Mouse (Mus musculus) myocyte (in vitro differentiated cells): ENCODE results near the gene Aox3. TPM values are rescaled to one million over a fixed set of nuclear protein-coding genes. Genes with fewer than 3 reads are reported as not detected.
A peak's percentile ranks its signal among the peaks of the same experiment; 100 is the strongest.

Experiments
- H3K27me3 ChIP-seq: one replicate; pipeline ENCODE4 v1.6.1; 2011; ENCODE audit not compliant: control insufficient read depth, insufficient read depth, insufficient read length
- H3K36me3 ChIP-seq: one replicate; pipeline ENCODE4 v1.6.1; 2011; ENCODE audit not compliant: control insufficient read depth, insufficient read depth
- H3K4me2 ChIP-seq: one replicate; pipeline ENCODE4 v1.6.1; 2011; ENCODE audit warnings: low read depth, control low read depth
- H3K4me3 ChIP-seq: one replicate; pipeline ENCODE4 v1.5.1; 2011; ENCODE audit warnings: mild to moderate bottlenecking, control low read depth, moderate library complexity
- H3K79me2 ChIP-seq: one replicate; pipeline ENCODE4 v1.6.1; 2011; ENCODE audit not compliant: control insufficient read depth, insufficient read depth
- H3ac ChIP-seq: one replicate; pipeline ENCODE4 v1.6.1; 2011; ENCODE audit not compliant: control insufficient read depth, insufficient read length
- CEBPB ChIP-seq: IDR thresholded peaks from 2 replicates; pipeline ENCODE4 v1.6.1; 2011; ENCODE audit warnings: mild to moderate bottlenecking, moderate library complexity; ENCODE audit not compliant: poor library complexity, insufficient read depth, severe bottlenecking
- E2F4 ChIP-seq: IDR thresholded peaks from one replicate; pipeline ENCODE4 v1.6.1; 2011; ENCODE audit warnings: mild to moderate bottlenecking, control low read depth, moderate library complexity; ENCODE audit not compliant: insufficient read depth
- MAX ChIP-seq: IDR thresholded peaks from one replicate; pipeline ENCODE4 v1.6.1; 2011; ENCODE audit warnings: low read depth, mild to moderate bottlenecking, control low read depth
- MYOD1 ChIP-seq, 3 experiments: IDR thresholded peaks; one replicate each; pipeline ENCODE4 v1.6.1; 2011; ENCODE audit warnings: control low read depth in 2 of 3, low read depth in 2 of 3, mild to moderate bottlenecking in 2 of 3, moderate library complexity in 1 of 3; ENCODE audit not compliant: insufficient read length in 2 of 3, control insufficient read depth in 1 of 3
- MYOG ChIP-seq, 3 experiments: IDR thresholded peaks; one replicate each; pipeline ENCODE4 v1.6.1; 2011; ENCODE audit warnings: control low read depth in 2 of 3, low read depth in 2 of 3, mild to moderate bottlenecking in 2 of 3; ENCODE audit not compliant: insufficient read length in 2 of 3, control insufficient read depth in 1 of 3, insufficient read depth in 1 of 3
- POLR2A ChIP-seq: IDR thresholded peaks from one replicate; pipeline ENCODE4 v1.6.1; 2011; ENCODE audit warnings: low read depth, mild to moderate bottlenecking, control low read depth, moderate library complexity; ENCODE audit not compliant: insufficient read length
- POLR2AphosphoS2 ChIP-seq: IDR thresholded peaks from one replicate; pipeline ENCODE4 v1.6.1; 2011; ENCODE audit warnings: low read depth, control low read depth; ENCODE audit not compliant: insufficient read length
- REST ChIP-seq: IDR thresholded peaks from one replicate; pipeline ENCODE4 v1.6.1; 2011; ENCODE audit warnings: mild to moderate bottlenecking, control low read depth, moderate library complexity; ENCODE audit not compliant: insufficient read depth, insufficient read length
- SRF ChIP-seq: IDR thresholded peaks from one replicate; pipeline ENCODE4 v1.6.1; 2011; ENCODE audit warnings: low read depth; ENCODE audit not compliant: control insufficient read depth, insufficient read length
- TCF12 ChIP-seq: IDR thresholded peaks from one replicate; pipeline ENCODE4 v1.6.1; 2011; ENCODE audit warnings: mild to moderate bottlenecking, control low read depth; ENCODE audit not compliant: poor library complexity, insufficient read depth, severe bottlenecking
- TCF3 ChIP-seq: IDR thresholded peaks from one replicate; pipeline ENCODE4 v1.6.1; 2011; ENCODE audit warnings: low read depth, control low read depth; ENCODE audit not compliant: insufficient read length
- USF1 ChIP-seq: IDR thresholded peaks from one replicate; pipeline ENCODE4 v1.6.1; 2011; ENCODE audit warnings: low read depth, mild to moderate bottlenecking, control low read depth, moderate library complexity
- polyA plus RNA-seq: library from polyadenylated mRNA; unstranded; fragments of >200 nt; fragmentation: generic; extraction: Trizol; gene quantifications from one replicate; pipeline ENCODE4 v1.2.1, GENCODE M21; 2012; ENCODE audit warnings: missing spikeins

Aox3 gene
- polyA plus RNA-seq, 1 experiment: not detected

GRCm38 (mm10) chr1:58237527-58238299 lies 124.8 kb downstream of the Aox3 start:
- H3K79me2 ChIP-seq: no peaks in the 10 kb centered on the region
- H3K27me3 ChIP-seq: no peaks in the 10 kb centered on the region
- H3ac ChIP-seq: no peak overlapping the region
- H3K36me3 ChIP-seq: no peaks in the 10 kb centered on the region
- no peak for TF ChIP-seq USF1
- no peak for TF ChIP-seq TCF3
- no peak for TF ChIP-seq REST
- no peak for TF ChIP-seq MYOD1 (IDR thresholded peaks at IDR 0.05; ENCODE audit: control insufficient read depth in 1 of 3, insufficient read length in 2 of 3, low read depth in 2 of 3)
- TF ChIP-seq POLR2A: no peak
- TF ChIP-seq CEBPB: no peak
- H3K4me2 ChIP-seq: no peak overlapping the region
- H3K4me3 ChIP-seq: no peak overlapping the region

DNA sequence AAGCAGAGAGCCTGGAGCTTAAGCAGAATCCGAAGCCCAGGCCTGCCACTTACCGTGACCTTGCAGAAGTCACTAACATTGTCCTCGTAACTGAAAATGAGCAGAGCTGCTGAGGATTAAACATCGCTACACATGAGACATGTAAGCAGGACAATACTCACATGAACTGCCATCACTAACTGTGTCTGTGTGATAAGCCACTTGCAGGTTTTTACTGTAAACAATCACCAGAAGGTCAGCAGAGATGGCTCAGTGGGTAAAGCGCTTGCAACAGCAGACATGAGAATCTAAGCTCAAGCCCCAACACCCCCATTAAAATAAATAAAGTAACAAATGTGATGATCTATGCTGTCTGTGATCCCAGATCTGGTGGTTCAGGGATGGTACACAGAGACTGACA lies 125.5 kb downstream of the Aox3 start:
- Histone ChIP-seq H3K79me2 (no peaks in the 10 kb centered on the region), H3K4me2 (no peak overlapping the region), H3K4me3 (no peak overlapping the region), H3K36me3 (no peaks in the 10 kb centered on the region), H3ac (no peak overlapping the region), H3K27me3 (no peaks in the 10 kb centered on the region)
- TF ChIP-seq POLR2A (no peak), MYOG (IDR thresholded peaks at IDR 0.05; ENCODE audit: control insufficient read depth in 1 of 3, insufficient read depth in 1 of 3, insufficient read length in 2 of 3, low read depth in 2 of 3) (no peak), USF1 (no peak), TCF12 (no peak), TCF3 (no peak)

DNA sequence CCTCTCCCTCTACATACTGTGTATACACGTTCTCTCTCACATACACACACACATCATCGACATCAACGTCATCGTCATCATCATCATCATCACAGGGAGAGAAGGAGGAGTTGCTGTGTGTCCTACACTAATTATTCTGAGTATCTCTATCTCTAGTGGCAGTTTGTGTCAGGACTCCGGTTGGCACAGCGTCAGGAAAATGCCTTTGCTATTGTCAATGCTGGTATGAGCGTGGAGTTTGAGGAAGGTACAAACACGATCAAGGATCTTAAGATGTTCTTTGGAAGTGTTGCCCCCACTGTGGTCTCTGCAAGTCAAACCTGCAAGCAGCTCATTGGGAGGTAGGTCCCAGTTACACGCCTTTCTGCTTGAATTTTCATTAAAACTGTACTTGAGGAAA lies 126.0 kb downstream of the Aox3 start:
- Histone ChIP-seq H3ac (no peak overlapping the region), H3K4me3 (no peak overlapping the region), H3K4me2 (no peak overlapping the region), H3K36me3 (no peaks in the 10 kb centered on the region), H3K79me2 (no peaks in the 10 kb centered on the region), H3K27me3 (no peaks in the 10 kb centered on the region)
- TF ChIP-seq E2F4: no peak
- no peak for TF ChIP-seq MYOD1 (IDR thresholded peaks at IDR 0.05; ENCODE audit: control insufficient read depth in 1 of 3, insufficient read length in 2 of 3, low read depth in 2 of 3)
- no peak for TF ChIP-seq USF1
- TF ChIP-seq POLR2AphosphoS2: no peak
- TF ChIP-seq POLR2A: no peak
- no peak for TF ChIP-seq TCF3
- TF ChIP-seq MYOG (IDR thresholded peaks at IDR 0.05; ENCODE audit: control insufficient read depth in 1 of 3, insufficient read depth in 1 of 3, insufficient read length in 2 of 3, low read depth in 2 of 3): no peak
- no peak for TF ChIP-seq SRF
- TF ChIP-seq CEBPB: no peak
- TF ChIP-seq TCF12: no peak
- TF ChIP-seq REST: no peak
- TF ChIP-seq MAX: no peak

- H3ac ChIP-seq: no peak overlapping the region
- no peak overlapping the region for H3K4me3 ChIP-seq
- TF ChIP-seq TCF3: no peak
- TF ChIP-seq MYOD1 (IDR thresholded peaks at IDR 0.05; ENCODE audit: control insufficient read depth in 1 of 3, insufficient read length in 2 of 3, low read depth in 2 of 3): peak in 2 of 3 experiments; percentile 26 to 36
- peak in 1 of 3 experiments; percentile 17 for TF ChIP-seq MYOG (IDR thresholded peaks at IDR 0.05; ENCODE audit: control insufficient read depth in 1 of 3, insufficient read depth in 1 of 3, insufficient read length in 2 of 3, low read depth in 2 of 3)
- H3K36me3 ChIP-seq: no peaks in the 10 kb centered on the region
- no peaks in the 10 kb centered on the region for H3K79me2 ChIP-seq
- H3K4me2 ChIP-seq: no peak overlapping the region
- no peaks in the 10 kb centered on the region for H3K27me3 ChIP-seq
These were observed 127.4 kb downstream of the Aox3 start for GRCm38 (mm10) chr1:58240347-58240746.

- H3ac ChIP-seq: no peak overlapping the region
- no peak overlapping the region for H3K4me2 ChIP-seq
- no peak for TF ChIP-seq POLR2AphosphoS2
- TF ChIP-seq MYOD1 (IDR thresholded peaks at IDR 0.05; ENCODE audit: control insufficient read depth in 1 of 3, insufficient read length in 2 of 3, low read depth in 2 of 3): no peak
- TF ChIP-seq TCF3: no peak
- no peak for TF ChIP-seq SRF
- TF ChIP-seq MAX: no peak
- TF ChIP-seq USF1: no peak
- TF ChIP-seq TCF12: no peak
- no peak for TF ChIP-seq MYOG (IDR thresholded peaks at IDR 0.05; ENCODE audit: control insufficient read depth in 1 of 3, insufficient read depth in 1 of 3, insufficient read length in 2 of 3, low read depth in 2 of 3)
- TF ChIP-seq POLR2A: no peak
- no peak for TF ChIP-seq CEBPB
- TF ChIP-seq REST: no peak
- no peak for TF ChIP-seq E2F4
These were observed 131.6 kb downstream of the Aox3 start for GRCm38 (mm10) chr1:58244487-58244886.

More at GRCm38 (mm10) chr1:58244487-58244886, 131.6 kb downstream of the Aox3 start:
- no peak overlapping the region for H3K4me3 ChIP-seq
- H3K36me3 ChIP-seq: no peaks in the 10 kb centered on the region
- peaks cover 7% of the 10 kb centered on the region for H3K27me3 ChIP-seq
- no peaks in the 10 kb centered on the region for H3K79me2 ChIP-seq
